Mouse (Mus musculus) midbrain, postnatal 0 days (tissue): ENCODE results near the gene Ndufs1. TPM values are rescaled to one million over a fixed set of nuclear protein-coding genes. Genes with fewer than 3 reads are reported as not detected.
A peak's percentile ranks its signal among the peaks of the same experiment; 100 is the strongest.
"Not testable (repeated sequence)": the region's sequence is repeated elsewhere in the genome, so short reads cannot be mapped to it uniquely, and the experiment has no call there.

ENCODE experiments used
- ATAC-seq: fragments of 200-750 bp; cut with Nextera tagmentation; 2 replicates; pipeline ENCODE4 v1.8.0; 2017; ENCODE audit warnings: moderate number of reproducible peaks, mild to moderate bottlenecking, moderate TSS enrichment, moderate library complexity; ENCODE audit not compliant: low FRiP score
- DNase-seq: peaks from one replicate; pipeline ENCODE4 v3.0.0-alpha.2; 2015; ENCODE audit warnings: low spot score
- H3K27ac ChIP-seq: fragments of 300-500 bp; sonication (generic); 2 replicates; pipeline ENCODE4 v1.5.1; 2014; ENCODE audit warnings: low read depth, mild to moderate bottlenecking, low read length, mixed read lengths
- H3K27me3 ChIP-seq: fragments of 300-500 bp; sonication (generic); 2 replicates; pipeline ENCODE4 v1.6.1; 2014; ENCODE audit warnings: low read length, control low read depth, mixed read lengths; ENCODE audit not compliant: insufficient read depth
- H3K36me3 ChIP-seq: fragments of 300-500 bp; sonication (generic); 2 replicates; pipeline ENCODE4 v1.6.1; 2014; ENCODE audit warnings: low read length, control low read depth, mixed read lengths; ENCODE audit not compliant: insufficient read depth
- H3K4me1 ChIP-seq: fragments of 300-500 bp; sonication (generic); 2 replicates; pipeline ENCODE4 v1.6.1; 2014; ENCODE audit warnings: mild to moderate bottlenecking, control low read depth, antibody characterized with exemption, low read length, mixed read lengths; ENCODE audit not compliant: insufficient read depth
- H3K4me2 ChIP-seq: fragments of 300-500 bp; sonication (generic); 2 replicates; pipeline ENCODE4 v1.6.1; 2014; ENCODE audit warnings: low read depth, mild to moderate bottlenecking, low read length, mixed read lengths; ENCODE audit not compliant: poor library complexity, severe bottlenecking
- H3K4me3 ChIP-seq: fragments of 300-500 bp; sonication (generic); 2 replicates; pipeline ENCODE4 v1.5.1; 2014; ENCODE audit warnings: low read depth, mild to moderate bottlenecking, low read length, moderate library complexity
- H3K9ac ChIP-seq: fragments of 300-500 bp; sonication (generic); replicated peaks from 2 replicates; pipeline ENCODE4 v1.6.1; 2014; ENCODE audit warnings: mild to moderate bottlenecking, low read length, moderate library complexity, mixed read lengths; ENCODE audit not compliant: poor library complexity, severe bottlenecking
- H3K9me3 ChIP-seq: fragments of 300-500 bp; sonication (generic); 2 replicates; pipeline ENCODE4 v1.6.1; 2016; ENCODE audit warnings: low read length, control low read depth
- CTCF ChIP-seq: IDR thresholded peaks from 2 replicates; pipeline ENCODE4 v1.5.1; 2016; ENCODE audit warnings: antibody characterized with exemption, mild to moderate bottlenecking
- WGBS: fragments of 180-500 bp; shearing (Covaris S2); extraction: QIAGEN DNeasy Blood & Tissue Kit; methylation state at CpG from one replicate; pipeline ENCODE4 v1.1.7; 2014; 5-methylcytosine and 5-hydroxymethylcytosine counted together
- polyA plus RNA-seq: library from polyadenylated mRNA; unstranded; fragments of >200 nt; fragmentation: Nextera tagmentation; extraction: Ambion mirVana; gene quantifications from 2 replicates; pipeline ENCODE4 v1.2.1, GENCODE M21; 2015
- total RNA-seq: library from RNA; depleted of rRNA; stranded (reverse); fragments of >200 nt; gene quantifications from 2 replicates; pipeline ENCODE4 v1.2.3, GENCODE M21; 2014

Gene Ndufs1
- total and polyA plus RNA-seq, 2 experiments from 2014 or later = 117 to 128 TPM

GRCm38 (mm10) chr1:63181019-63181418 is 4.4 kb upstream of the Ndufs1 start:
- peak; percentile 82 for ATAC-seq
- peak; percentile 98 for DNase-seq
- no peak overlapping the region for H3K27ac ChIP-seq
- no peak overlapping the region for H3K4me3 ChIP-seq
- H3K36me3 ChIP-seq = 0 out of 2 replicates have a peak, but pooled peaks cover 3% of the 10 kb centered on the region
- WGBS = 3% methylated on average over 3 of the region's 3 CpGs
- no peaks in the 10 kb centered on the region for H3K9me3 ChIP-seq
- H3K27me3 ChIP-seq = no peaks in the 10 kb centered on the region
- H3K4me1 ChIP-seq = peaks cover 11% of the 10 kb centered on the region; the same call in 1 of the 2 replicates
- H3K9ac ChIP-seq = no peak overlapping the region
- no peak overlapping the region for H3K4me2 ChIP-seq
- TF ChIP-seq CTCF = peak; percentile 98

- H3K27me3 ChIP-seq, H3K9me3 ChIP-seq, H3K4me2 ChIP-seq, H3K9ac ChIP-seq, DNase-seq, H3K27ac ChIP-seq, ATAC-seq, H3K36me3 ChIP-seq, H3K4me3 ChIP-seq: not testable (repeated sequence)
- H3K4me1 ChIP-seq = peaks cover 12% of the 10 kb centered on the region; the same call in 1 of the 2 replicates
- 71% methylated on average over 4 of the region's 4 CpGs for WGBS
Measured at GRCm38 (mm10) chr1:63180575-63180974, 3.9 kb upstream of the Ndufs1 start.

- DNase-seq (no peak), ATAC-seq (no peak)
- Histone ChIP-seq H3K27me3 (no peaks in the 10 kb centered on the region), H3K9ac (no peak overlapping the region), H3K4me2 (no peak overlapping the region), H3K36me3 (0 out of 2 replicates have a peak, but pooled peaks cover 3% of the 10 kb centered on the region), H3K4me1 (peaks cover 16% of the 10 kb centered on the region), H3K4me3 (no peak overlapping the region), H3K9me3 (no peaks in the 10 kb centered on the region), H3K27ac (no peak overlapping the region)
- no peak for TF ChIP-seq CTCF
- WGBS = 93% methylated on average over 4 of the region's 4 CpGs
Measured at GRCm38 (mm10) chr1:63180122-63180521, 3.5 kb upstream of the Ndufs1 start.

GRCm38 (mm10) chr1:63178308-63178707 is 1.7 kb upstream of the Ndufs1 start:
- no peak for ATAC-seq

GRCm38 (mm10) chr1:63176259-63176603 is 402 bp downstream of the Ndufs1 start:
- under 1% methylated on average over 14 of the region's 14 CpGs for WGBS
- Histone ChIP-seq H3K36me3 (peaks cover 9% of the 10 kb centered on the region; the same call in 1 of the 2 replicates), H3K4me2 (peak overlapping the region; percentile 86), H3K4me1 (peaks cover 20% of the 10 kb centered on the region), H3K9me3 (no peaks in the 10 kb centered on the region), H3K27me3 (no peaks in the 10 kb centered on the region), H3K9ac (peak overlapping the region; percentile 89), H3K4me3 (peak overlapping the region; percentile 83), H3K27ac (peak overlapping the region; percentile 90)
- ATAC-seq (peak; percentile 38), DNase-seq (peak; percentile 14)
- no peak for TF ChIP-seq CTCF

More at GRCm38 (mm10) chr1:63178308-63178707, 1.7 kb upstream of the Ndufs1 start:
- Histone ChIP-seq H3K9ac (peak overlapping the region; percentile 89), H3K27me3 (no peaks in the 10 kb centered on the region), H3K27ac (no peak overlapping the region), H3K36me3 (0 out of 2 replicates have a peak, but pooled peaks cover 3% of the 10 kb centered on the region), H3K4me1 (peaks cover 20% of the 10 kb centered on the region), H3K4me3 (no peak overlapping the region), H3K4me2 (peak overlapping the region; percentile 86), H3K9me3 (no peaks in the 10 kb centered on the region)
- no peak for DNase-seq
- TF ChIP-seq CTCF = no peak
- WGBS = 89% methylated on average over 3 of the region's 3 CpGs

GRCm38 (mm10) chr1:63175853-63176252 is 780 bp downstream of the Ndufs1 start:
- Histone ChIP-seq H3K4me3 (peak overlapping the region; percentile 83), H3K36me3 (peaks cover 9% of the 10 kb centered on the region; the same call in 1 of the 2 replicates), H3K9ac (peak overlapping the region; percentile 89), H3K4me2 (peak overlapping the region; percentile 86), H3K27me3 (no peaks in the 10 kb centered on the region), H3K27ac (peak overlapping the region; percentile 90), H3K4me1 (peaks cover 20% of the 10 kb centered on the region), H3K9me3 (no peaks in the 10 kb centered on the region)
- 12% methylated on average over 11 of the region's 11 CpGs for WGBS
- DNase-seq (no peak), ATAC-seq (no peak)
- no peak for TF ChIP-seq CTCF
